Mouse (Mus musculus): ENCODE measurements at regions not wholly inside any gene's neighbourhood (a gene's known extent, or its start where the extent isn't known, plus 50 kb on each side); places are given as distances from the start of the nearest gene placed in this dataset.

DNA sequence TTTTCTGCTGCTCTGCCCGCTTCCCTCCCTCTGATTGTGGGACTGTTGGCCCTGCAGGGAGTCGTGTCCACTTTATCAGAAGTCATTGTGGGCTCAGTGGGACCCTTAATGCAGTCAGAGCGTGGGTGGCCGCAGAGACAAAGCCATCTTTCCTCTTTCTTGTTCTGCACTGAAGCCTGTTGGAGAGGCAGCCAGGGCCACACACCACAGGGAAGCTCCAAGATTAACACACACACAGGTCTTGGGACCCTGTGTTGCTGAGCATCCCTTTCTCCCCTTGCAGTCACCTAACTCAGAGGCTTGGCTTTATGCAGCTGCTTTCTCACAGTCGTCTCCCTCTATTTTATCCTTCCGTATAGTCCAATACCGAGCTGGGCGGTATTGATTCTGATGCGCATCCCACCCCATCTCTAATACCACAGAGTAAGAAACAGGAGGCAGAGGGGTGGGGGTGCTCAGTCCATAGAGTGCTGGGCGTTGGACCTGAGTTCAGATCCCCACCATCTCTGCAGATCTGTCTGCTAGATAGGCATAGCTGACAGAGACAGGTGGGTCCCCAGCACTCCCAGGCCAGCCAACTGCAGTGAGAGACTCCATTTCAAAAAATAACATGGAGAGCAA, 63.4 kb upstream of the Atp1a1 start:
- H3K4me3 ChIP-seq, result no peak overlapping the region
- H3K27me3 ChIP-seq (ENCODE audit: control insufficient read depth, insufficient read depth, low read length), result no peaks in the 10 kb centered on the region
- no peak overlapping the region for H3K27ac ChIP-seq
- no peaks in the 10 kb centered on the region for H3K79me2 ChIP-seq (replicated peaks; ENCODE audit: control insufficient read depth, insufficient read depth, low read length)
- H3K4me1 ChIP-seq (ENCODE audit: control insufficient read depth, insufficient read depth, low read length), result peaks cover 4% of the 10 kb centered on the region
- intact Hi-C loops (cut with DNase I), result no loop called here
- TF ChIP-seq CTCF (IDR thresholded peaks at IDR 0.05), result no peak
- H3K9ac ChIP-seq (ENCODE audit: low read depth, low read length), result no peak overlapping the region
- H3K36me3 ChIP-seq (ENCODE audit: control insufficient read depth, insufficient read depth, low read length), result no peaks in the 10 kb centered on the region; the same call in 1 of the 2 replicates
- 86% methylated on average over 10 of the region's 10 CpGs for WGBS
- no peak for DNase-seq

GRCm38 (mm10) chr3:101667186-101667585, 62.7 kb upstream of the Atp1a1 start:
- no peak overlapping the region for H3K27ac ChIP-seq
- DNase-seq, result no peak
- no peaks in the 10 kb centered on the region; the same call in 1 of the 2 replicates for H3K36me3 ChIP-seq (ENCODE audit: control insufficient read depth, insufficient read depth, low read length)
- WGBS, result 89% methylated on average over 4 of the region's 4 CpGs
- no peaks in the 10 kb centered on the region for H3K27me3 ChIP-seq (ENCODE audit: control insufficient read depth, insufficient read depth, low read length)
- intact Hi-C loops (cut with DNase I), result no loop called here
- H3K9ac ChIP-seq (ENCODE audit: low read depth, low read length), result no peak overlapping the region
- H3K4me1 ChIP-seq (ENCODE audit: control insufficient read depth, insufficient read depth, low read length), result peaks cover 4% of the 10 kb centered on the region
- no peak overlapping the region for H3K4me3 ChIP-seq
- H3K79me2 ChIP-seq (replicated peaks; ENCODE audit: control insufficient read depth, insufficient read depth, low read length), result no peaks in the 10 kb centered on the region
- TF ChIP-seq EP300 (IDR thresholded peaks at IDR 0.05; ENCODE audit: insufficient read depth, low read depth, low read length), result no peak

DNA sequence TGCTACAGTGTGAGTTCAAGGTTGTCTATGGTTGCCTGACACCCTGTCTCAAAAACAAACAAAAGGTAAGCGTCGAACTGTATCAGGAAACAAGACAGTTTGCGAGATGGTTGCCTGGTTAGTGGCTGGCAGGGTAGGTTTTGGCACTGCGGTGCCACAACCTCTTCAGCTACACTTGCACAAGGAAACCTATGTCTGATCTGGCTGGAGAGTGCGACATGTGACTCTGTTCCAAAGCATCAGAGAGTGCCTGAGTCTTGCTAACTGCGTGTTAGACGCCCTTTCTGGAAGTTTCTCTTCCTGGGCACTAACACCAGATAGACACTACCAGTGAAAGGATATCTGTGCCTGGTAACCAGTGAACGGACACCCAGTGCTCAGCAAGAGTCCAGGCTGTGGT, 62.1 kb upstream of the Atp1a1 start:
- no peaks in the 10 kb centered on the region for H3K79me2 ChIP-seq (replicated peaks; ENCODE audit: control insufficient read depth, insufficient read depth, low read length)
- no peak overlapping the region for H3K27ac ChIP-seq
- H3K27me3 ChIP-seq (ENCODE audit: control insufficient read depth, insufficient read depth, low read length), result no peaks in the 10 kb centered on the region
- H3K4me1 ChIP-seq (ENCODE audit: control insufficient read depth, insufficient read depth, low read length), result peaks cover 4% of the 10 kb centered on the region
- 80% methylated on average over 8 of the region's 8 CpGs for WGBS
- no peaks in the 10 kb centered on the region; the same call in 1 of the 2 replicates for H3K36me3 ChIP-seq (ENCODE audit: control insufficient read depth, insufficient read depth, low read length)
- no peak for DNase-seq
- H3K9ac ChIP-seq (ENCODE audit: low read depth, low read length), result no peak overlapping the region
- H3K4me3 ChIP-seq, result no peak overlapping the region
- TF ChIP-seq EP300 (IDR thresholded peaks at IDR 0.05; ENCODE audit: insufficient read depth, low read depth, low read length) (no peak), CTCF (IDR thresholded peaks at IDR 0.05) (no peak), POLR2A (IDR thresholded peaks at IDR 0.05; ENCODE audit: insufficient read depth, low read depth, low read length) (no peak)
- intact Hi-C loops (cut with DNase I), result no loop called here

- H3K27ac ChIP-seq, result no peak overlapping the region
- no peaks in the 10 kb centered on the region for H3K79me2 ChIP-seq (replicated peaks; ENCODE audit: control insufficient read depth, insufficient read depth, low read length)
- H3K4me3 ChIP-seq, result no peak overlapping the region
- intact Hi-C loops (cut with DNase I), result no loop called here
- H3K27me3 ChIP-seq (ENCODE audit: control insufficient read depth, insufficient read depth, low read length), result no peaks in the 10 kb centered on the region
- TF ChIP-seq POLR2A (IDR thresholded peaks at IDR 0.05; ENCODE audit: insufficient read depth, low read depth, low read length), result no peak
- no peak for TF ChIP-seq EP300 (IDR thresholded peaks at IDR 0.05; ENCODE audit: insufficient read depth, low read depth, low read length)
- TF ChIP-seq CTCF (IDR thresholded peaks at IDR 0.05), result no peak
- no peaks in the 10 kb centered on the region for H3K36me3 ChIP-seq (ENCODE audit: control insufficient read depth, insufficient read depth, low read length)
- 70% methylated on average over 9 of the region's 9 CpGs for WGBS
- H3K9ac ChIP-seq (ENCODE audit: low read depth, low read length), result no peak overlapping the region
- no peaks in the 10 kb centered on the region for H3K4me1 ChIP-seq (ENCODE audit: control insufficient read depth, insufficient read depth, low read length)
- DNase-seq, result no peak
These were observed 56.9 kb upstream of the Atp1a1 start for GRCm38 (mm10) chr3:101661184-101661992.

GRCm38 (mm10) chr3:101660635-101661034, 56.2 kb upstream of the Atp1a1 start:
- Histone ChIP-seq H3K4me3 (no peak overlapping the region), H3K79me2 (replicated peaks; ENCODE audit: control insufficient read depth, insufficient read depth, low read length) (no peaks in the 10 kb centered on the region), H3K9ac (ENCODE audit: low read depth, low read length) (no peak overlapping the region), H3K27ac (no peak overlapping the region), H3K4me1 (ENCODE audit: control insufficient read depth, insufficient read depth, low read length) (no peaks in the 10 kb centered on the region), H3K36me3 (ENCODE audit: control insufficient read depth, insufficient read depth, low read length) (no peaks in the 10 kb centered on the region), H3K27me3 (ENCODE audit: control insufficient read depth, insufficient read depth, low read length) (no peaks in the 10 kb centered on the region)
- TF ChIP-seq EP300 (IDR thresholded peaks at IDR 0.05; ENCODE audit: insufficient read depth, low read depth, low read length) (no peak), POLR2A (IDR thresholded peaks at IDR 0.05; ENCODE audit: insufficient read depth, low read depth, low read length) (no peak), CTCF (IDR thresholded peaks at IDR 0.05) (no peak)
- 76% methylated on average over 6 of the region's 6 CpGs for WGBS
- no peak for DNase-seq
- intact Hi-C loops (cut with DNase I), result no loop called here

DNA sequence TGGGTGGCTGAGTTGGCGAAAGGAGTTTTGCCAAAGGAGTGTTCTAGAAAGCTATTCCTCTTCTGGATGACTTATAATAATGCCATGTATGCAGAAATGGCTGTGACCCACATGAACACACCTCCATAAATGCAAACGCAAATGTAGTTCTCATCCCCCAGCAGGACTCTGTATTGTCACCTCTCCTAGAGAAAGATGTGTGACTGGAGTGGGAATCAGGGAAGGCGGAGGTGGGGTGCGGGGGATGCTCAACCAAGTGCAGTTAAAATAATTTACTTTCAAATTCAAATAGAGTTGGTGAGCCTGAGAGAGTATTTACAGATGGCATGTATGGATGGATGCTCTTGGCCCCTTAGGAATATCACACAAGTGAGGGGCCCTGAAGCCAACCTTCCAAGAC, 55.7 kb upstream of the Atp1a1 start:
- Histone ChIP-seq H3K27me3 (ENCODE audit: control insufficient read depth, insufficient read depth, low read length) (no peaks in the 10 kb centered on the region), H3K4me3 (no peak overlapping the region), H3K4me1 (ENCODE audit: control insufficient read depth, insufficient read depth, low read length) (no peaks in the 10 kb centered on the region), H3K36me3 (ENCODE audit: control insufficient read depth, insufficient read depth, low read length) (no peaks in the 10 kb centered on the region), H3K27ac (no peak overlapping the region), H3K79me2 (replicated peaks; ENCODE audit: control insufficient read depth, insufficient read depth, low read length) (no peaks in the 10 kb centered on the region), H3K9ac (ENCODE audit: low read depth, low read length) (no peak overlapping the region)
- WGBS, result 96% methylated on average over 4 of the region's 4 CpGs
- intact Hi-C loops (cut with DNase I), result no loop called here
- no peak for DNase-seq
- TF ChIP-seq EP300 (IDR thresholded peaks at IDR 0.05; ENCODE audit: insufficient read depth, low read depth, low read length) (no peak), POLR2A (IDR thresholded peaks at IDR 0.05; ENCODE audit: insufficient read depth, low read depth, low read length) (no peak), CTCF (IDR thresholded peaks at IDR 0.05) (no peak)
